Mouse (Mus musculus) kidney, embryonic 15.5 days (tissue): ENCODE measurements around the gene Olfr1449. TPM values are rescaled to one million over a fixed set of nuclear protein-coding genes. Genes with fewer than 3 reads are reported as not detected.
"Not testable (repeated sequence)": the region's sequence is repeated elsewhere in the genome, so short reads cannot be mapped to it uniquely, and the experiment has no call there.

ENCODE experiments used
- ATAC-seq: fragments of 200-750 bp; cut with Nextera tagmentation; replicated peaks from 2 replicates; pipeline ENCODE4 v1.8.0; 2017; ENCODE audit warnings: moderate TSS enrichment; ENCODE audit not compliant: low FRiP score
- H3K27ac ChIP-seq: fragments of 300-500 bp; sonication (generic); 2 replicates; pipeline ENCODE4 v1.5.1; 2015; ENCODE audit warnings: mild to moderate bottlenecking, inconsistent platforms
- H3K27me3 ChIP-seq: fragments of 300-500 bp; sonication (generic); 2 replicates; pipeline ENCODE4 v1.6.1; 2015; ENCODE audit warnings: inconsistent platforms
- H3K36me3 ChIP-seq: fragments of 300-500 bp; sonication (generic); 2 replicates; pipeline ENCODE4 v1.6.1; 2015; ENCODE audit warnings: inconsistent platforms
- H3K4me1 ChIP-seq: fragments of 300-500 bp; sonication (generic); 2 replicates; pipeline ENCODE4 v1.6.1; 2015; ENCODE audit warnings: inconsistent platforms
- H3K4me2 ChIP-seq: fragments of 300-500 bp; sonication (generic); 2 replicates; pipeline ENCODE4 v1.6.1; 2015; ENCODE audit warnings: moderate library complexity, mild to moderate bottlenecking, inconsistent platforms
- H3K4me3 ChIP-seq: fragments of 300-500 bp; sonication (generic); replicated peaks from 2 replicates; pipeline ENCODE4 v1.5.1; 2015; ENCODE audit warnings: mild to moderate bottlenecking, inconsistent platforms
- H3K9ac ChIP-seq: fragments of 300-500 bp; sonication (generic); 2 replicates; pipeline ENCODE4 v1.6.1; 2015; ENCODE audit warnings: mild to moderate bottlenecking, inconsistent platforms
- H3K9me3 ChIP-seq: fragments of 300-500 bp; sonication (generic); replicated peaks from 2 replicates; pipeline ENCODE4 v1.6.1; 2016; ENCODE audit warnings: inconsistent platforms
- WGBS: fragments of 180-500 bp; shearing (Covaris S2); methylation state at CpG from one replicate; pipeline ENCODE4 v1.1.7; 2015; ENCODE audit warnings: mixed read lengths; 5-methylcytosine and 5-hydroxymethylcytosine counted together
- polyA plus RNA-seq: library from polyadenylated mRNA; unstranded; fragments of >200 nt; fragmentation: Nextera tagmentation; extraction: Ambion mirVana; gene quantifications from 2 replicates; pipeline ENCODE4 v1.2.1, GENCODE M21; 2015

Olfr1449 gene
- not detected in 2 replicates for polyA plus RNA-seq

- H3K27me3 ChIP-seq: no peaks in the 10 kb centered on the region
- no peaks in the 10 kb centered on the region; the same call in 1 of the 2 replicates for H3K9me3 ChIP-seq
- no peaks in the 10 kb centered on the region for H3K36me3 ChIP-seq
- H3K27ac ChIP-seq: no peak within 1 kb of the TSS
- no peaks in the 10 kb centered on the region for H3K4me1 ChIP-seq
- no peak within 1 kb of the TSS for H3K4me3 ChIP-seq
- ATAC-seq: no peak
- no peak within 1 kb of the TSS for H3K9ac ChIP-seq
- H3K4me2 ChIP-seq: no peak within 1 kb of the TSS
Observed at GRCm38 (mm10) chr19:12930540-12930939, at the start of gene Olfr1449. TSS of gene Olfr1449 (plus strand) at chr19:12930840.

- 89% methylated on average over 2 of the region's 2 CpGs for WGBS
- Histone ChIP-seq H3K9ac (no peak within 1 kb of the TSS), H3K27ac (no peak within 1 kb of the TSS), H3K4me2 (no peak within 1 kb of the TSS), H3K36me3 (no peaks in the 10 kb centered on the region), H3K4me3 (no peak within 1 kb of the TSS), H3K4me1 (no peaks in the 10 kb centered on the region), H3K27me3 (no peaks in the 10 kb centered on the region), H3K9me3 (no peaks in the 10 kb centered on the region)
- no peak for ATAC-seq
Observed at GRCm38 (mm10) chr19:12883555-12883954, 47.1 kb upstream of the Olfr1449 start, which contains the start of gene Olfr1445. TSS of gene Olfr1445 (plus strand) at chr19:12883855.

GRCm38 (mm10) chr19:12893424-12893823 lies 37.2 kb upstream of the Olfr1449 start, which contains the start of gene Olfr1446:
TSS of gene Olfr1446 (minus strand) at chr19:12893524.
- no peaks in the 10 kb centered on the region for H3K36me3 ChIP-seq
- H3K4me1 ChIP-seq: no peaks in the 10 kb centered on the region
- ATAC-seq: no peak
- no peak within 1 kb of the TSS for H3K9ac ChIP-seq
- no peaks in the 10 kb centered on the region for H3K27me3 ChIP-seq
- H3K4me3 ChIP-seq: no peak within 1 kb of the TSS
- WGBS: 78% methylated on average over 1 of the region's 1 CpGs
- no peak within 1 kb of the TSS for H3K27ac ChIP-seq
- no peak within 1 kb of the TSS for H3K4me2 ChIP-seq
- no peaks in the 10 kb centered on the region for H3K9me3 ChIP-seq

DNA sequence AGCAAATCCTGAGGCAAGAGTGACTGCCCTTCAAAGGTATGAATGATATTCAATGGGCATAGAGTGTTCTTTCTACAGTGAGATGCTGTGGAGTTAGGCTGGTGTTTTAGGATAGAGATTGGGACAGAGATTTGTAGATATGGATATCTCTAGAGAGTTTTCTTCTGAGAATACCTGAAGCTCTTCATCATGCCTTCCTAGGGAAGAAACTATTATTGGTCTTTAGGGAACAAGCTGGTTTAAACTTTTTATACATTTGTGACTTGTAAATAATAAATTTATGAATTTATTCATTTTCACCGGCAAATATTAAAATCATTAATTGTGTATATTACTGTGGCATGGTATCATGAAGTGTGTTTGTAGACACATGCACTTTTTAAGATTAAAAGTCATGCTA lies 27.0 kb upstream of the Olfr1449 start, which contains the start of gene Olfr1447:
TSS of gene Olfr1447 (minus strand) at position 101 of the 400 bp plus-strand sequence.
- Histone ChIP-seq H3K4me3 (no peak within 1 kb of the TSS), H3K27me3 (no peaks in the 10 kb centered on the region), H3K9ac (no peak within 1 kb of the TSS), H3K36me3 (no peaks in the 10 kb centered on the region), H3K4me1 (no peaks in the 10 kb centered on the region), H3K27ac (no peak within 1 kb of the TSS), H3K4me2 (no peak within 1 kb of the TSS), H3K9me3 (no peaks in the 10 kb centered on the region)
- no peak for ATAC-seq
- WGBS: 96% methylated on average over 1 of the region's 1 CpGs

- no peaks in the 10 kb centered on the region for H3K36me3 ChIP-seq
- no peaks in the 10 kb centered on the region for H3K27me3 ChIP-seq
- H3K4me3 ChIP-seq: no peak within 1 kb of the TSS
- 67% methylated on average over 1 of the region's 1 CpGs for WGBS
- H3K9me3 ChIP-seq: no peaks in the 10 kb centered on the region; the same call in 1 of the 2 replicates
- H3K27ac ChIP-seq: no peak within 1 kb of the TSS
- no peak for ATAC-seq
- no peak within 1 kb of the TSS for H3K4me2 ChIP-seq
- H3K9ac ChIP-seq: no peak within 1 kb of the TSS
- H3K4me1 ChIP-seq: no peaks in the 10 kb centered on the region
Observed at GRCm38 (mm10) chr19:12924319-12924718, 6.3 kb upstream of the Olfr1449 start, which contains the start of gene Olfr1448. TSS of gene Olfr1448 (minus strand) at chr19:12924419.

GRCm38 (mm10) chr19:12949958-12950357 lies 19.3 kb downstream of the Olfr1449 start, which contains the start of gene Olfr1450:
TSS of gene Olfr1450 (plus strand) at chr19:12950258.
- H3K4me3 ChIP-seq: no peak within 1 kb of the TSS
- no peaks in the 10 kb centered on the region for H3K4me1 ChIP-seq
- H3K36me3 ChIP-seq: no peaks in the 10 kb centered on the region
- no peaks in the 10 kb centered on the region for H3K27me3 ChIP-seq
- no peak within 1 kb of the TSS for H3K9ac ChIP-seq
- H3K27ac ChIP-seq: no peak within 1 kb of the TSS
- 0 out of 2 replicates have a peak, but pooled peaks cover 3% of the 10 kb centered on the region for H3K9me3 ChIP-seq
- WGBS: 81% methylated on average over 1 of the region's 1 CpGs
- no peak within 1 kb of the TSS for H3K4me2 ChIP-seq
- ATAC-seq: no peak

DNA sequence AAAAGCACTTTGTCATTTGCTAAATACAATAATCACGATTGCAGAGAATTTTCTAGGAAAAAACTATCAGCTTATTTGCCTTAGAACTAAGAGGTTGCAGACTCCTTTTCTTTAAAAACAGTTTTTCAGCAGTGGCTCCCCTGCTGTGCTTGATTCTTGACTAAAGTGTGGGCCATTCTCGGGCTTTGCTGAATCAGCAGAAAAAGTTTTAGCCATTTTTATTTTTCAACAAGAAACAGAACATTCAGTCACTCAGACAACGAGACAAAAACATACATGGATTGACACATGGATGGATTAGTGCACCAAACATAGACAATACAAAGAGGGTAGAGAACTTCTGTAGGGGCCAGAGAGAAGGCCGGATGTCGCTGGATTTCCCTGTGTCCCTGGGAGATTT lies 39.4 kb downstream of the Olfr1449 start:
- ATAC-seq, H3K36me3 ChIP-seq, H3K27ac ChIP-seq, H3K4me3 ChIP-seq, H3K9me3 ChIP-seq, H3K4me2 ChIP-seq, H3K9ac ChIP-seq, H3K27me3 ChIP-seq, H3K4me1 ChIP-seq: not testable (repeated sequence)
- WGBS: 89% methylated on average over 5 of the region's 5 CpGs

Other genes with a start within 250 kb of the Olfr1449 start
- 57.5 and 58.1 TPM in 2 replicates for gene Keg1, start 235.1 kb upstream of the Olfr1449 start, polyA plus RNA-seq
- 2.4 and 2.5 TPM in 2 replicates for gene Cntf, start 165.2 kb upstream of the Olfr1449 start, polyA plus RNA-seq
- 15.1 and 15.9 TPM in 2 replicates for gene Zfp91, start 134.7 kb upstream of the Olfr1449 start, polyA plus RNA-seq
- gene Lpxn, start 134.6 kb upstream of the Olfr1449 start, polyA plus RNA-seq: 1.3 and 1.4 TPM in 2 replicates
- not detected in 2 replicates for gene Gm5244, start 84.2 kb upstream of the Olfr1449 start, polyA plus RNA-seq
- not detected in 2 replicates for gene Olfr1444, start 73.6 kb upstream of the Olfr1449 start, polyA plus RNA-seq
- not detected in 2 replicates for gene Olfr1445, start 47.0 kb upstream of the Olfr1449 start, polyA plus RNA-seq
- not detected in 2 replicates for gene Olfr1446, start 37.3 kb upstream of the Olfr1449 start, polyA plus RNA-seq
- not detected in 2 replicates for gene Olfr1447, start 27.1 kb upstream of the Olfr1449 start, polyA plus RNA-seq
- gene Olfr1448, start 6.4 kb upstream of the Olfr1449 start, polyA plus RNA-seq: not detected in 2 replicates
- not detected in 2 replicates for gene Olfr1450, start 19.4 kb downstream of the Olfr1449 start, polyA plus RNA-seq
- not detected in 2 replicates for gene Olfr1451, start 64.2 kb downstream of the Olfr1449 start, polyA plus RNA-seq
- not detected in 2 replicates for gene Olfr1453, start 97.5 kb downstream of the Olfr1449 start, polyA plus RNA-seq
- not detected in 2 replicates for gene Olfr1454, start 129.8 kb downstream of the Olfr1449 start, polyA plus RNA-seq
- not detected in 2 replicates for gene Olfr1457, start 167.1 kb downstream of the Olfr1449 start, polyA plus RNA-seq
- gene Olfr1458, start 175.9 kb downstream of the Olfr1449 start, polyA plus RNA-seq: not detected in 2 replicates
- not detected in 2 replicates for gene Olfr1459, start 218.7 kb downstream of the Olfr1449 start, polyA plus RNA-seq
- not detected in 2 replicates for gene Olfr1461, start 232.2 kb downstream of the Olfr1449 start, polyA plus RNA-seq